Mouse (Mus musculus): ENCODE results near the gene Cnpy3. TPM values are rescaled to one million over a fixed set of nuclear protein-coding genes. Genes with fewer than 3 reads are reported as not detected.
A peak's percentile ranks its signal among the peaks of the same experiment; 100 is the strongest.

The Cnpy3 gene
- polyA plus RNA-seq, 1 experiment from 2014 or later, result 54.9 TPM

DNA sequence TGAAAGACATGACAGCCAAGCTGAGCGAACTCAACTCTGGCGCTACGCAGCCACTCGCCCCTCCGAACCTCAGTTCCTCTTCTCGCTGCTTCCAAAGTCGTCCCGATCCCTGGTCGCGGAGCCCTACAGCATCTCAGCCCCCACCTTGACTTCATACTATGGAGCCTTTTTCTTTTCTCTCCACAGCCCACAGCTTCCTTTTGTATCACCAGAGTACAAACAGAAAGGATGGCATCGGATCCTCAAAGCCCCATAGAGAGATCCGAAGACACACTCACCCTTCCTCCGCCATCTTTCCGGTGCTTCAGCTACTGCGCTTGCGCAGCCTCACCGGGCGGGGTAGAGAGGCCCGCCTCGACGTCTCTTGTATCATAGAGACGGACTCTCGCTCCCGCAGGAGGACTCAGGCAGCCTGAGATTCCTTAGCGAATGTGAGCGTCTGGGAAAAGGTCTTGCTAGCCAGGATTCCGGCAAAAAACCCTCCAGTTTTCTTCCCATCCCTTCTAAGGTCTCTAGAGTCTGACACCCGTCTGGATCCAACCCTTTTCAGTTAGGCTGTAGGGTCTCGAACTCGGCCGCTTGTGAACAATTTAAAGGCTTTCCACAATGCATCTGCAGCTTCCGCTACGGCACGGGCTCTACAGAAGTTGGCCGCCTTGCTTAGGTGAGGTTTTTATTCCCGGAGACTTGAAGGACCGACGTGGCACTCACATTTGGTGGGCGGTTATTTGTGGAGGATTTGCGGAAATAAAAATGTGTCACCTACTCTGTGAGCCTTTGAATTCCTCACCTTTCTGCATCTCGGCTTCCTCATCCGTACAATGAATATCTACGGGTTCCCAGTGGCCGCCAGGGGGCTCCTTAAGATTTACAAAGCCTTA is 30.6 kb upstream of the Cnpy3 start, which contains the start of gene Rpl7l1:
Gene Rpl7l1 (minus strand): TSS at position 332 of the 881 bp plus-strand sequence.
- DNase-seq (ENCODE audit: low spot score), result peak; percentile 94
- peak within 1 kb of the TSS; percentile 75 for H3K4me3 ChIP-seq (ENCODE audit: low read depth, low read length)
- peak within 1 kb of the TSS; percentile 81 for H3K9ac ChIP-seq (ENCODE audit: low read length)
- peak within 1 kb of the TSS; percentile 76 for H3K27ac ChIP-seq (ENCODE audit: low read depth, low read length)
- H3K9me3 ChIP-seq (ENCODE audit: control insufficient read depth, low read length), result no peaks in the 10 kb centered on the region
- H3K4me2 ChIP-seq (ENCODE audit: low read depth), result peak within 1 kb of the TSS; percentile 52
- ATAC-seq (ENCODE audit: insufficient read depth, low FRiP score, low TSS enrichment), result peak; percentile 91
- no peaks in the 10 kb centered on the region for H3K4me1 ChIP-seq (ENCODE audit: control insufficient read depth, insufficient read depth, low read length)
- 1% methylated on average over 44 of the region's 44 CpGs for WGBS
- H3K36me3 ChIP-seq (ENCODE audit: control insufficient read depth, insufficient read depth, low read length), result peaks cover 22% of the 10 kb centered on the region
- H3K27me3 ChIP-seq (ENCODE audit: control insufficient read depth, insufficient read depth, low read length), result no peaks in the 10 kb centered on the region

DNA sequence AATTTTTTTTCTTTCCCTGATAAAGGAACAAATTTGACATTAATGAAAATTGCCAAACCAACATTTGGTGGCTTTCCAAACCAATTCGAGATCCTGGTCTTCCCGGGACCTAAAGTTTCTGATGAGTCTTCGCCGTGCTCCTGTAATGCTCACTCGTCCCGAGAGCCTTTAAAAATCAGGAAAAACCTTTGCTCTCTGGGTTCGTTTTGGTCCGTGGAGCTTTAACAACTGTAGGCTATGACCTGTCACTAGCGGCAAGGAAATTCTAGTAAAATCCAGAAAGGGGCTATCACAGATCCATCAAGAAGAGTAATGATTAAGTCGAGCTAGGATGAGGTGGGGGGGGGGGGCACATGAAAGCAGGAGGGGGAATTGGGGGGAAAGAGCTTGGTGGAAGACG is 29.9 kb upstream of the Cnpy3 start:
- Histone ChIP-seq H3K27me3 (ENCODE audit: control insufficient read depth, insufficient read depth, low read length) (no peaks in the 10 kb centered on the region), H3K9ac (ENCODE audit: low read length) (peak overlapping the region; percentile 81), H3K4me2 (ENCODE audit: low read depth) (peak overlapping the region; percentile 52), H3K4me1 (ENCODE audit: control insufficient read depth, insufficient read depth, low read length) (no peaks in the 10 kb centered on the region), H3K36me3 (ENCODE audit: control insufficient read depth, insufficient read depth, low read length) (peaks cover 26% of the 10 kb centered on the region), H3K27ac (ENCODE audit: low read depth, low read length) (peak overlapping the region; percentile 76), H3K9me3 (ENCODE audit: control insufficient read depth, low read length) (no peaks in the 10 kb centered on the region), H3K4me3 (ENCODE audit: low read depth, low read length) (peak overlapping the region; percentile 75)
- WGBS, result 6% methylated on average over 11 of the region's 11 CpGs
- DNase-seq (ENCODE audit: low spot score) (no peak), ATAC-seq (ENCODE audit: insufficient read depth, low FRiP score, low TSS enrichment) (no peak)

- Histone ChIP-seq H3K27me3 (ENCODE audit: control insufficient read depth, insufficient read depth, low read length) (no peaks in the 10 kb centered on the region), H3K27ac (ENCODE audit: low read depth, low read length) (no peak overlapping the region), H3K4me2 (ENCODE audit: low read depth) (no peak overlapping the region), H3K9ac (ENCODE audit: low read length) (no peak overlapping the region), H3K4me1 (ENCODE audit: control insufficient read depth, insufficient read depth, low read length) (peaks cover 13% of the 10 kb centered on the region), H3K36me3 (ENCODE audit: control insufficient read depth, insufficient read depth, low read length) (peaks cover 34% of the 10 kb centered on the region), H3K9me3 (ENCODE audit: control insufficient read depth, low read length) (no peaks in the 10 kb centered on the region), H3K4me3 (ENCODE audit: low read depth, low read length) (no peak overlapping the region)
- 90% methylated on average over 3 of the region's 3 CpGs for WGBS
- DNase-seq (ENCODE audit: low spot score), result no peak
- ATAC-seq (ENCODE audit: insufficient read depth, low FRiP score, low TSS enrichment), result no peak
Observed at GRCm38 (mm10) chr17:46776087-46776486, 24.1 kb upstream of the Cnpy3 start.

DNA sequence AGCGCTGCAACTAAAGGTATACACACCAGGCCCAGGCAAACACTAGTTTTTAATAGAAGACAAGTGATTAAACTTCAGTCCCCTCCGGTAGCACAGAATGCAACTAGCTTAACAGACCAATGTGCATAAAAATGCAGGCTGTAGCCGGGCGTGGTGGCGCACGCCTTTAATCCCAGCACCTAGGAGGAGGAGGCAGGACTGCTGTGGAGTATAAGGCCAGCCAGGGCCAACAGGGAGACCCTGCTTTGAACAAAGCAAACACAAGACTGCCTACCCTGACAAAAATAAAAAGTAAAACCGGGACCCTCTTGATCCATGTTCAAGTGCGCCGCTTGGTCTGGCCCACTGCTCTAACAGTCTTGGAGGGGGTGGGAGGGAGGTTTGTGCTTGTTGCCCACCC is 23.1 kb upstream of the Cnpy3 start:
- H3K9me3 ChIP-seq (ENCODE audit: control insufficient read depth, low read length), result no peaks in the 10 kb centered on the region
- ATAC-seq (ENCODE audit: insufficient read depth, low FRiP score, low TSS enrichment), result no peak
- no peak for DNase-seq (ENCODE audit: low spot score)

DNA sequence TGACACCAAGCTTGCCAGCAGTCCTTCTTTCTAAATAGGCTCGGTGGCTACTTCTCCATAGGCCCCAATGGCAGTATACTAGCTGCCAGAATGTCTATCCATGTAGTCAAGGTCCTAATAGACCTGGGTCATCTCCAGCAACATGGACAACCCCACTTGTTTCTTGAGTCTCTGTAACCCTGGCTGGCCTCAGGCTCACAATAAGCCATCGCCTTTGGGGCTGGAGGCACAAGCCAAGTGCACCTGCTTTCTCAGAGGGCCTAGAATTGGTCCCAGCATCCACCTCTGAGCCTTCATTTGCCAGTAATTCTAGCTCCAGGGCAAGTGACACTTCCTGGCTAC is 22.1 kb upstream of the Cnpy3 start:
- no peak for DNase-seq (ENCODE audit: low spot score)
- H3K4me3 ChIP-seq (ENCODE audit: low read depth, low read length), result no peak overlapping the region
- peaks cover 13% of the 10 kb centered on the region for H3K4me1 ChIP-seq (ENCODE audit: control insufficient read depth, insufficient read depth, low read length)
- no peak for ATAC-seq (ENCODE audit: insufficient read depth, low FRiP score, low TSS enrichment)
- H3K4me2 ChIP-seq (ENCODE audit: low read depth), result peak overlapping the region; percentile 85; the same call in 1 of the 2 replicates
- H3K36me3 ChIP-seq (ENCODE audit: control insufficient read depth, insufficient read depth, low read length), result peaks cover 22% of the 10 kb centered on the region
- WGBS, result 57% methylated on average over 2 of the region's 2 CpGs
- H3K27ac ChIP-seq (ENCODE audit: low read depth, low read length), result no peak overlapping the region
- no peaks in the 10 kb centered on the region for H3K27me3 ChIP-seq (ENCODE audit: control insufficient read depth, insufficient read depth, low read length)
- no peaks in the 10 kb centered on the region for H3K9me3 ChIP-seq (ENCODE audit: control insufficient read depth, low read length)
- no peak overlapping the region for H3K9ac ChIP-seq (ENCODE audit: low read length)

More for the DNA sequence above, 23.1 kb upstream of the Cnpy3 start:
- H3K4me1 ChIP-seq (ENCODE audit: control insufficient read depth, insufficient read depth, low read length), result peaks cover 13% of the 10 kb centered on the region
- no peak overlapping the region for H3K9ac ChIP-seq (ENCODE audit: low read length)
- WGBS, result 95% methylated on average over 9 of the region's 9 CpGs
- H3K36me3 ChIP-seq (ENCODE audit: control insufficient read depth, insufficient read depth, low read length), result peaks cover 30% of the 10 kb centered on the region
- H3K27me3 ChIP-seq (ENCODE audit: control insufficient read depth, insufficient read depth, low read length), result no peaks in the 10 kb centered on the region
- no peak overlapping the region for H3K4me2 ChIP-seq (ENCODE audit: low read depth)
- no peak overlapping the region for H3K27ac ChIP-seq (ENCODE audit: low read depth, low read length)
- H3K4me3 ChIP-seq (ENCODE audit: low read depth, low read length), result no peak overlapping the region

GRCm38 (mm10) chr17:46773278-46774130 is 21.5 kb upstream of the Cnpy3 start:
- no peak overlapping the region for H3K27ac ChIP-seq (ENCODE audit: low read depth, low read length)
- H3K9ac ChIP-seq (ENCODE audit: low read length), result peak overlapping the region; percentile 84
- H3K4me2 ChIP-seq (ENCODE audit: low read depth), result peak overlapping the region; percentile 85
- H3K4me3 ChIP-seq (ENCODE audit: low read depth, low read length), result peak overlapping the region; percentile 84
- H3K27me3 ChIP-seq (ENCODE audit: control insufficient read depth, insufficient read depth, low read length), result no peaks in the 10 kb centered on the region
- WGBS, result 10% methylated on average over 19 of the region's 20 CpGs
- H3K4me1 ChIP-seq (ENCODE audit: control insufficient read depth, insufficient read depth, low read length), result peaks cover 13% of the 10 kb centered on the region
- DNase-seq (ENCODE audit: low spot score) (peak; percentile 41), ATAC-seq (ENCODE audit: insufficient read depth, low FRiP score, low TSS enrichment) (0 out of 2 replicates have a peak, but pooled peaks have one; percentile 27)
- peaks cover 20% of the 10 kb centered on the region for H3K36me3 ChIP-seq (ENCODE audit: control insufficient read depth, insufficient read depth, low read length)
- H3K9me3 ChIP-seq (ENCODE audit: control insufficient read depth, low read length), result no peaks in the 10 kb centered on the region

GRCm38 (mm10) chr17:46772404-46773277 is 20.6 kb upstream of the Cnpy3 start, which contains the start of gene 2310039H08Rik:
2310039H08Rik (plus strand) TSS chr17:46772635.
- Histone ChIP-seq H3K4me3 (ENCODE audit: low read depth, low read length) (peak within 1 kb of the TSS; percentile 84), H3K36me3 (ENCODE audit: control insufficient read depth, insufficient read depth, low read length) (peaks cover 13% of the 10 kb centered on the region), H3K4me2 (ENCODE audit: low read depth) (peak within 1 kb of the TSS; percentile 85), H3K9me3 (ENCODE audit: control insufficient read depth, low read length) (no peaks in the 10 kb centered on the region), H3K9ac (ENCODE audit: low read length) (peak within 1 kb of the TSS; percentile 84), H3K27ac (ENCODE audit: low read depth, low read length) (0 out of 2 replicates have a peak within 1 kb of the TSS, but pooled peaks have one; percentile 21), H3K4me1 (ENCODE audit: control insufficient read depth, insufficient read depth, low read length) (peaks cover 13% of the 10 kb centered on the region), H3K27me3 (ENCODE audit: control insufficient read depth, insufficient read depth, low read length) (no peaks in the 10 kb centered on the region)
- ATAC-seq (ENCODE audit: insufficient read depth, low FRiP score, low TSS enrichment), result peak; percentile 89
- peak; percentile 88 for DNase-seq (ENCODE audit: low spot score)
- WGBS, result under 1% methylated on average over 50 of the region's 50 CpGs

GRCm38 (mm10) chr17:46772038-46772403 is 20.0 kb upstream of the Cnpy3 start:
- H3K27ac ChIP-seq (ENCODE audit: low read depth, low read length), result 0 out of 2 replicates have a peak overlapping the region, but pooled peaks have one; percentile 11
- no peak for ATAC-seq (ENCODE audit: insufficient read depth, low FRiP score, low TSS enrichment)
- DNase-seq (ENCODE audit: low spot score), result no peak

More at GRCm38 (mm10) chr17:46772038-46772403, 20.0 kb upstream of the Cnpy3 start:
- peaks cover 13% of the 10 kb centered on the region for H3K4me1 ChIP-seq (ENCODE audit: control insufficient read depth, insufficient read depth, low read length)
- H3K4me2 ChIP-seq (ENCODE audit: low read depth), result peak overlapping the region; percentile 85
- H3K9me3 ChIP-seq (ENCODE audit: control insufficient read depth, low read length), result no peaks in the 10 kb centered on the region
- peak overlapping the region; percentile 84 for H3K9ac ChIP-seq (ENCODE audit: low read length)
- 11% methylated on average over 5 of the region's 5 CpGs for WGBS
- peaks cover 8% of the 10 kb centered on the region for H3K36me3 ChIP-seq (ENCODE audit: control insufficient read depth, insufficient read depth, low read length)
- no peaks in the 10 kb centered on the region for H3K27me3 ChIP-seq (ENCODE audit: control insufficient read depth, insufficient read depth, low read length)
- peak overlapping the region; percentile 84 for H3K4me3 ChIP-seq (ENCODE audit: low read depth, low read length)

All from neural tube, embryonic 11.5 days (tissue).